Mouse (Mus musculus): ENCODE measurements around the gene Oxsr1.
A peak's percentile ranks its signal among the peaks of the same experiment; 100 is the strongest.
"Not testable (repeated sequence)": the region's sequence is repeated elsewhere in the genome, so short reads cannot be mapped to it uniquely, and the experiment has no call there.

Gene Oxsr1

DNA sequence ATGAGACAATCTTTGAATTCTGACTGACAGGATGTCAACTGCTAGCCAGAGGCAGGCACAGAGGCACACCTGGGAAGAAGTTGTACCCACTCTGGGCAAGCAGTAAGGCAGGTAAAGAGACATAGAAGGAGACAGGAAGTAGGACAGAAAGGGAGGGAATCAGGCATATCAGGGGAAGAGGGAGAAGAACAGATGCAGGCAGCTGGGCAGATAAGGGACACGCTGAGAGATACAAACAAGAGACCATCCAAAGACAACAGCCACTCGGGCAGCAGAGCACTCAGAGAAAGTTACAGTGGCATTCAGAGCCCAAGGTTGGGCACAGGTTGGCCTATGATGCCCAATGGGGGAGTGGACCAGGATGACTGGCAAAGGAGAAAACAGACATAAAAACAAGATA is 91.4 kb downstream of the Oxsr1 start:
- no peak for DNase-seq (ENCODE audit: inconsistent age in 2 of 2, low spot score in 1 of 2)

DNA sequence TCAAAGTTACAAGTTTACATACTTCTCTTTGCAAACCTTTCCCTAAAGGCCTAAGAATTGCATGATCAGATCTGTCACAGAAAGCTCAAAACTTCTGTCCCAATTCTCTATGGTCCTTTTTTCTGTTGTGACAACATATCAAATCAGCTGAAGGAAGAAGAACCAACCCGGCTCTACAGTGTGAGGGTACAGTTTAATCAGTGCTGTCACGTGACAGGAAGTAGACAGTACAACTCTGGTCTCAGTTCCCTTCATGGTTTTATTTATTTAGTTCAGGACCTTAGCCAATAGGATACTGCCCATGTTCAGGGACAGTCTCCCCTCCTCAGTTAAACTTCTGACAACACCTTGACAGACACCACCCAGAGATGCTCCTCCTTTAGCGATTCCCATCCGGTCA is 102.0 kb downstream of the Oxsr1 start:
- DNase-seq (ENCODE audit: inconsistent age in 2 of 2, low spot score in 1 of 2), result no peak

DNA sequence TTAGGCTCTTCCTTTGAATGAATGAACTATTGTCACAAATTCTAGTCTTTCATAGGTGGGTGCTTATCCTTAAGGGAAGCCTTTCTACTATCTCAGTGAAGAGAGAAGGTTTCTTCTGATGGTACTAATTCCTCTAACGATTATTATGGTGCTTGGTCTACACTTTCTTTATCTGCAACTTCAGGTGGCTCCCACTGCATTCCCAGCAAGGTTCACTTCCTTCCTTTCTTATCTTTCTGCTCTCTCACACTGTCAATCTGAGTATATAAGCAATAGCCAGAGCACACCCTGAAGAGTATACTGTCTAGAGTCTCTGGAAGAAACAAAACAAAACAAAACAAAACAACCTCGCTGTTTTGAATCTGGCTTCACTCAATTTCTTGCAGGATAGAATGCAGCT is 102.6 kb downstream of the Oxsr1 start:
- DNase-seq (ENCODE audit: inconsistent age in 2 of 2, low spot score in 1 of 2), result no peak

DNA sequence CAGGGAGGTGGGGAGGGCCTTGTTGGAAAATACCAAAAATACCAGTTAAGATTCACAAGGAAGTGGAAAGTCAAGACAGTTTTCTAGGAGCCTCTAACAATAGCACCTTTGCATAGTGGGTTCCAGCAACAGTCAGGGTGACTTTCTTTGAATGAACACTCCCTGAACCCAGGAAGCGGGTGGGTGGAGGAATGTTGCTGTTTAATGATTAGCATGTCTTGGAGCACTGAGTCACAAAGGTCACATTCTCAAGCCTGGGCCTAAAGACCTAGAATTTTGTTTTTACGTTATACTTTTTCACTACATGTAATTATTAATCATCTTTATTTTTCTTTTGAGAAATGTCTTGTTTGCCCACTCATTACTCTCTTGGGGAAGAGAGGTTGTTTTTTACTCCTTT is 106.9 kb downstream of the Oxsr1 start:
- not testable (repeated sequence) for DNase-seq (ENCODE audit: inconsistent age in 2 of 2, low spot score in 1 of 2)

- no peak for DNase-seq (ENCODE audit: inconsistent age in 2 of 2, low spot score in 1 of 2)
Measured at GRCm38 (mm10) chr9:119214601-119215000, 107.6 kb downstream of the Oxsr1 start.

- no peak for DNase-seq (ENCODE audit: inconsistent age in 2 of 2, low spot score in 1 of 2)
Measured at GRCm38 (mm10) chr9:119212996-119213395, 109.2 kb downstream of the Oxsr1 start.

GRCm38 (mm10) chr9:119208998-119209397 is 113.2 kb downstream of the Oxsr1 start, which contains the start of gene Slc22a13:
Gene Slc22a13 (minus strand): TSS chr9:119209098.
- no peak for DNase-seq (ENCODE audit: inconsistent age in 2 of 2, low spot score in 1 of 2)

DNA sequence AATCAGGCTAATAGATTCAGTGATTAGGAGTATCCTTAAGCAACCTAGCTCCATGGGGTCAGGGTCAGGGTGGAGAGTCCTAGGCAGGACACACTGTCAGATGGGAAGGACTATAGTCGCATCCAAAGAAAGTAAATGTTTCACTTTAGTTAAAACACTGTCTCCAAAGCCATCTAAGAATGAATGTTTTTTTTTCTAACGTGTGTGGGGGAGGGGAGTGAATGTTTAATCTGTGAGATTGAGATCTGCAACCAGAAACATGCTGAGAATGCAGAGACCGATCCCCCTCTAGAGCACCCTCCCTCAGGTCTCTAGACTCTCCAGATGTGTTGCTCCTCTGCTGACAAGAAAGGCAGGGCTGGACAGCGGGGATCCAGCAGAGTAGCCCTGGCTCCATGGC is 115.1 kb downstream of the Oxsr1 start:
- DNase-seq (ENCODE audit: inconsistent age in 2 of 2, low spot score in 1 of 2), result no peak

DNA sequence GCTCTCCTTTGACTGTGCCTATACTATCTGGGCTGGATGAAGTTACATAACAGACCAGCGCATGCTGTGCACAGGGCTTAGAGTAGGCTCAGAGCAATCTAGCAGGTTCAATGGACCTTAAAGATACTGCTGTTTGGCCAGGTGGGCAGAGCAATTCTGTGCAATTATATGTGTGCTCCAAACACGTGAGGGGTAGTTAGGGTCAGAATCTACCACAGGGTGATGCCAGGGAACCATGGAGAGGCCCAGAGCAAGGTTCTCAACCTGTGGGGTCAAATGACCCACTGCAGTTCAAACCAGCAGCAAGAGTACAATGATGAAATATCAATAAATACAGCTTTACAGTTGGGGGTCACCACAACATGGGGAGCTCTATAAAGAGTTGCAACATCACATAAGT is 115.6 kb downstream of the Oxsr1 start:
- no peak for DNase-seq (ENCODE audit: inconsistent age in 2 of 2, low spot score in 1 of 2)

DNA sequence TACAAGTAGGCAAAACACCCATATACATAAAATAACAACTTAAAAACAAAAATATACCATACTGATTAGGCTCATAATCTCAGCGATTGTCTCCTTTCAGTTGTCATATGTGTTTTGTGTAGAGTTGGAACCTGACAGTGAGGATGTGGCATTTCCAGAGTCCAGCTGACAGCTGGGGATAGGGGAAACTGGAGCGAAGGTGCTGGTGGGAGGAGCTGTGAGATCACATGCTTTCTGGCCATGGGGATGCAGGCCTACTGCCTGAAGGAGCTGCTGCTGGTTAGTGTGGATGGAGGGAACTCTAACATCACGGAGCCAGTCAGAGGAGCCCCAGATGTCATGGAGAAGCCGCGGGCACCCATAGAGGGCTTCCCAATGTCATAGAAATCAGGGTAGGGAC is 116.5 kb downstream of the Oxsr1 start:
- no peak for DNase-seq (ENCODE audit: inconsistent age in 2 of 2, low spot score in 1 of 2)

GRCm38 (mm10) chr9:119203617-119204016 is 118.6 kb downstream of the Oxsr1 start:
- DNase-seq (ENCODE audit: inconsistent age in 2 of 2, low spot score in 1 of 2), result no peak

- DNase-seq (ENCODE audit: inconsistent age in 2 of 2, low spot score in 1 of 2), result no peak
Measured at GRCm38 (mm10) chr9:119201653-119202052, 120.6 kb downstream of the Oxsr1 start.

GRCm38 (mm10) chr9:119199151-119199861 is 122.9 kb downstream of the Oxsr1 start:
- DNase-seq (ENCODE audit: inconsistent age in 2 of 2, low spot score in 1 of 2), result peak in 1 of 2 experiments; percentile 35

DNA sequence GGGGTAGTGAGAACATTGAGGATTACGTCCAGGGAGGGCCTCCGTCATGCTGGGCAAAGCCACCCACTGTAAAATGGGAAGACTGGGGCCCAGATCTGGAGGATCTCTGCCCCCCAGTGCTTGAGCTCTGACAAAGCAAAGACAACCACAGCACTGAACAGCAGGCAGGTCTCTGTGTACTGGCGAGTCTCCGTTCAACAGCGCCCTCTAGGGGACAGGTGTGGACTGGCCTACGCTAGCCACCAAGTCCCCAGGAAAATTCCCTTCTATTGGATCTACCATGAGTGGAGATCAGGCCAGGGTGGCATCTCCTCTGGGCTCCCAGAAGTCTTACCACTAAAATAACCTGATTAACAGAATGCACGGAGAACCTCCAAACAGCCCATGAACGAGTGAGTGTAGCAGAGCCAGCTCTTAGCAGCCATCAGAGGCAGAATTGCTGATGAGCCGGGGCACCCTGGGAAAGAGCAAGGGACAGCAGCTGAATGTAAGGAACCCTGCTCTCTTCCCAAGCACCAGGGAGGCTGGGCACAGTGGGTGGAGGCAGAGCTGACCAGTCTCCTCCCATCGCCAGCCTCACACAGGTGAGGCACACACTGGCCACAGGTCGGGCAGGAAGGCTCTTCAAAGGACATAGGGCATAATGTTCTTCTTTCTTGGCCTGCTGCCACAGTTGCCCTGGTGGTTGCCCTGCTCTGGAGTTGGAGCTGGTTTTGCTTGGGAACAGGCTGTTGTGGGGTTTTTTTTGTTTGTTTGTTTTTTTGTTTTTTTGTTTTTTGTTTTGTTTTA is 129.8 kb downstream of the Oxsr1 start:
- peak; percentile 10 to 66 for DNase-seq (ENCODE audit: inconsistent age in 2 of 2, low spot score in 1 of 2)

All from adrenal gland, adult (tissue).